Mouse (Mus musculus): Measurements from ENCODE around the gene 9530068E07Rik. TPM values are rescaled to one million over a fixed set of nuclear protein-coding genes. Genes with fewer than 3 reads are reported as not detected.
A peak's percentile ranks its signal among the peaks of the same experiment; 100 is the strongest.

9530068E07Rik gene
- polyA plus RNA-seq, 1 experiment from 2014 or later: 187 TPM

DNA sequence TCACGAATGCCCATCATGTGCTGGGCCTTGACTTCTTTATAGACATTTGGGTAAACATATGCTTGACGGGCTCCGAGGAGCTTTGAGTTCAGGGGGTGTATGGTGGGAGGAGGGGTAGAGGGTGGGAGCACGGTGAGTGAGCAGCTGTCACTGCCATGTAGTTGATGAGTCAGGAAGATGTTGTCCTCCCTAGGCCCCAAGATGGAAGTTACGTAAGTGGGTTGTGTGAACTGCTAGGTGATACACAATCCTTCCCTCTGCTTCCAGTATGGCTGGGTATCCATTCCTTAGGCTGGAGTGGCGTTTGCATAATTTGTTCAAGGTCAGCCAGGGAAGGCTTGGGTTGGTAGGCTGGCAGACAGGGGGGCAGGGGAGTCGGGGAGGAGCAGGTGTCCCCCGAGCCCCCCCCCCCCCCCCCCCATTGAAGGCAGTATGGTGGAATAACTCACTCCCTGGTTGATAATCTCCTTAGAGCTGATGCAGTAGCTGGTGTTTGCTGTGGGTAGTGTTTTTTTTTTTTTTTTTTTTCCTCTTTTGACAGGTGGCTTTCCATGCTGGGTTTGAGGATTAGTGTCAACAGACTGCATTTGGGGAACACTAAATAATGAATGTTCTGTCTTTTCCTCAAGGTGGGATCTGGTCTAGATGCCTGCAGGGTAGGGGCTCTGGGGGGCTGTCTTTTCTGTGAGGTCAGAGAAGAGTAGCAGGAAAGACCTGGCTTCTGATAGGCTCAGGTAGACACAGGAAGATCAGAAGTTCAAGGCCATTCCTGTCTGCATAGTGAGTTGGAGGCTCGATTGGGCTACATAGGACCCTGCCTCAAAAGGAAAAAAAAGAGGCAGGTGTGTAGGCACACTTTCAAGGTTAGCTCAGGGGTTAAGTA, 26.7 kb upstream of the 9530068E07Rik start:
- Histone ChIP-seq H3K4me3 (replicated peaks; ENCODE audit: low read length) (no peak overlapping the region), H3K4me1 (ENCODE audit: control insufficient read depth, insufficient read depth, low read length) (peaks cover 38% of the 10 kb centered on the region), H3K9ac (ENCODE audit: low read length) (no peak overlapping the region), H3K27me3 (ENCODE audit: control insufficient read depth, insufficient read depth, low read length) (no peaks in the 10 kb centered on the region), H3K36me3 (ENCODE audit: control insufficient read depth, insufficient read depth, low read length) (no peaks in the 10 kb centered on the region; the same call in 1 of the 2 replicates), H3K9me3 (replicated peaks; ENCODE audit: control insufficient read depth, low read length) (no peaks in the 10 kb centered on the region), H3K27ac (ENCODE audit: low read length) (peak overlapping the region; percentile 62; the same call in 1 of the 2 replicates), H3K4me2 (ENCODE audit: low read depth, low read length) (no peak overlapping the region)
- 77% methylated on average over 9 of the region's 9 CpGs for WGBS
- ATAC-seq (ENCODE audit: insufficient read depth, low FRiP score): no peak

DNA sequence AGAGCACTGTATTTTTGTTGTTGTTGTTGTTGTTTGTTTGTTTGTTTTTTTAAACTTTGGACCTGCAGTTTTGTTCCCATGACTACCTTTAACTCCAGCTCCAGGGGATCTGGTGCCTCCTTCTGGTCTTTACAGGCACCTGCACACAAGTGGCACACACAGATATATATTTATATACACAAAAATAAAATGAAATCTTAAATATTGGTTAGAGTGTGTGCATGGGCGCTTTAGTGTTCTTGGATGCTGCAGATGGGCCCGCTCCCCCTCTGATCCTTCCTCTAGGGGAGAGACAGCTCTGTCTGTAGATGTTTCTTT, 26.1 kb upstream of the 9530068E07Rik start:
- Histone ChIP-seq H3K9ac (ENCODE audit: low read length) (no peak overlapping the region), H3K4me3 (replicated peaks; ENCODE audit: low read length) (no peak overlapping the region), H3K4me2 (ENCODE audit: low read depth, low read length) (no peak overlapping the region), H3K27me3 (ENCODE audit: control insufficient read depth, insufficient read depth, low read length) (no peaks in the 10 kb centered on the region), H3K9me3 (replicated peaks; ENCODE audit: control insufficient read depth, low read length) (no peaks in the 10 kb centered on the region), H3K36me3 (ENCODE audit: control insufficient read depth, insufficient read depth, low read length) (peaks cover 3% of the 10 kb centered on the region; the same call in 1 of the 2 replicates), H3K4me1 (ENCODE audit: control insufficient read depth, insufficient read depth, low read length) (peaks cover 32% of the 10 kb centered on the region), H3K27ac (ENCODE audit: low read length) (peak overlapping the region; percentile 62; the same call in 1 of the 2 replicates)
- 92% methylated on average over 2 of the region's 2 CpGs for WGBS
- no peak for ATAC-seq (ENCODE audit: insufficient read depth, low FRiP score)

DNA sequence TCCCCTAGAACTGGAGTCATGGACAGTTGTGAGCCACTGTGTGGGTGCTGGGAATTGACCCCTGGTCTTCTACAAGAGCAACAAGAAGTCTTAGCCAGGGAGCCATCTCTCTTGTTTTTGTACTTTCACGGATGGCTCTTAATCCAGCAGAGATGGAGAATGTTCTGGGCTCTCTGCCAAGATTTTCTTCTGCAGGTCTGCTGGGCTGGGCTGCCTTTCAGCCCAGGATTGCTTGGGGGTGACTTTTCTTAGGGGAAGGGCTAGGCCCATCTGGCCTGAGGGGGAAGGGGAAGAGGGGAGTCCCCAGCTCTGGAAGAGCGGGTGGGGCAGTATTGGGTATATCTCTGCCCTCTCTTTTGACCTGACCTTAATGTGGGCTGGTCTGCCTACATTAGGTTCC, 25.7 kb upstream of the 9530068E07Rik start:
- ATAC-seq (ENCODE audit: insufficient read depth, low FRiP score): peak; percentile 75; the same call in 1 of the 2 replicates
- WGBS: 18% methylated on average over 2 of the region's 2 CpGs
- H3K27ac ChIP-seq (ENCODE audit: low read length): peak overlapping the region; percentile 62

DNA sequence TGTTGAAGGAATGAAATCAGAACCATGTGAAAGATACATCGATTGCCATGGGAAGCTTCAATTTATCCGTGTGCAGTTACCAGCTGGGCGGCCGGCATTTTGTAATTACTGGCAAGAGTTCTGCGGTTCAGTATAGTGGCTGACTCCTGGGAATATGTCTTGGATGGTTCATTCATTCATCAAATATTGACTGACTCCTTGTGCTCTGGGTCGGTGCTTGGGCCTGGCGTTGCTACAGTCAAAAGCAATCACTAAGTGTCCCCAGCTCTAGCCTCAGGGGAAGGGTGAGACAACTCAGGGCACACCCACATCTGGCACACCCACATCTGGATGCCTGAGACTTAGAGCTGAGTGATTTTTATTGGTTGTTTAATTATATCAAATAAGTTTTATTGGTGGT, 22.4 kb upstream of the 9530068E07Rik start:
- Histone ChIP-seq H3K27me3 (ENCODE audit: control insufficient read depth, insufficient read depth, low read length) (no peaks in the 10 kb centered on the region), H3K36me3 (ENCODE audit: control insufficient read depth, insufficient read depth, low read length) (peaks cover 26% of the 10 kb centered on the region), H3K27ac (ENCODE audit: low read length) (no peak overlapping the region), H3K4me3 (replicated peaks; ENCODE audit: low read length) (no peak overlapping the region), H3K9me3 (replicated peaks; ENCODE audit: control insufficient read depth, low read length) (no peaks in the 10 kb centered on the region), H3K4me1 (ENCODE audit: control insufficient read depth, insufficient read depth, low read length) (peaks cover 11% of the 10 kb centered on the region), H3K9ac (ENCODE audit: low read length) (no peak overlapping the region), H3K4me2 (ENCODE audit: low read depth, low read length) (no peak overlapping the region)
- WGBS: 78% methylated on average over 7 of the region's 7 CpGs
- no peak for ATAC-seq (ENCODE audit: insufficient read depth, low FRiP score)

More for the DNA sequence above, 25.7 kb upstream of the 9530068E07Rik start:
- peaks cover 28% of the 10 kb centered on the region for H3K4me1 ChIP-seq (ENCODE audit: control insufficient read depth, insufficient read depth, low read length)
- no peak overlapping the region for H3K4me2 ChIP-seq (ENCODE audit: low read depth, low read length)
- H3K36me3 ChIP-seq (ENCODE audit: control insufficient read depth, insufficient read depth, low read length): peaks cover 6% of the 10 kb centered on the region; the same call in 1 of the 2 replicates
- no peak overlapping the region; the same call in 1 of the 2 replicates for H3K9ac ChIP-seq (ENCODE audit: low read length)
- no peaks in the 10 kb centered on the region for H3K27me3 ChIP-seq (ENCODE audit: control insufficient read depth, insufficient read depth, low read length)
- H3K4me3 ChIP-seq (replicated peaks; ENCODE audit: low read length): no peak overlapping the region
- H3K9me3 ChIP-seq (replicated peaks; ENCODE audit: control insufficient read depth, low read length): no peaks in the 10 kb centered on the region

DNA sequence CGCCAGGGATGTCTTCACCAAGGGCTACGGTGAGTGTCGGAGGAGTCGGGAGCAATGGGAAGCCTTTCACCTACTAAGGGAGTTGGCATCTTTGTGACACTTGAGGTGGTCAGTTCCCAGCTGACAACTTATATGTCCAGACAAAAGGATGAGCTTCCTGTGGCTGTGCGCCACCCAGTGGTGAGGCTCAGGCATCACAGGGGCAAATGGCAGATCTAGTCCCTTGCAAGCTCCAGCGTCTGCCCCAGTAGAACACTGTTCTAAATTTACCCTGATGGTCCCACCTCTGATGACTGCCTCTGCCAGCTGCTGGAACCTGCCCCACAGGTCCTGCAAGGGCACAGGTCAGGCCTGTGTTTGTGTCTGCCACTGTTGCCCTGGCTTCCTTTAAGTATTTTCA, 21.9 kb upstream of the 9530068E07Rik start:
- no peak overlapping the region for H3K9ac ChIP-seq (ENCODE audit: low read length)
- H3K27ac ChIP-seq (ENCODE audit: low read length): no peak overlapping the region
- no peaks in the 10 kb centered on the region for H3K27me3 ChIP-seq (ENCODE audit: control insufficient read depth, insufficient read depth, low read length)
- peaks cover 27% of the 10 kb centered on the region for H3K36me3 ChIP-seq (ENCODE audit: control insufficient read depth, insufficient read depth, low read length)
- no peak overlapping the region for H3K4me2 ChIP-seq (ENCODE audit: low read depth, low read length)
- H3K4me3 ChIP-seq (replicated peaks; ENCODE audit: low read length): no peak overlapping the region
- no peaks in the 10 kb centered on the region for H3K9me3 ChIP-seq (replicated peaks; ENCODE audit: control insufficient read depth, low read length)
- 62% methylated on average over 6 of the region's 6 CpGs for WGBS
- peak; percentile 5; the same call in 1 of the 2 replicates for ATAC-seq (ENCODE audit: insufficient read depth, low FRiP score)
- peaks cover 11% of the 10 kb centered on the region for H3K4me1 ChIP-seq (ENCODE audit: control insufficient read depth, insufficient read depth, low read length)

DNA sequence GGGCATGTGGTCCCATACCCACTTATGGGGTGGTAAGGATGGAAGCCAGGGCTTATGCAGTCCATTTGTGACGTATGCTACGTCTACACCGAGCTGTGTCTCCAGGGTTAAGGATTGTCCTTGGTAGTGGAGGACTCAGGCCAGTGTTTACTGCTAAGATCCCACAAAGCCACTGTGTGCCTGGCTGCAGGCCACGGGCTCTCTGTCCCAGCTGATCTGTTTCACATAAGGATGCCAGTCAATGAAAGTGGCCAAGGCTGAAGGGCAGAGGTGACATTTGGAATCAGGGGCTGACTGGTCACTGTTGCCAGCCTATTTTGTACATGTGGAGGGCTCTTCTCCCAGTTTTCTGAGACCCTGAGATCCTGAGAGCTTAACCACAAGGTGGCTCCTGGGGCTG, 18.6 kb upstream of the 9530068E07Rik start:
- H3K9ac ChIP-seq (ENCODE audit: low read length): no peak overlapping the region
- no peaks in the 10 kb centered on the region for H3K27me3 ChIP-seq (ENCODE audit: control insufficient read depth, insufficient read depth, low read length)
- no peak overlapping the region for H3K4me3 ChIP-seq (replicated peaks; ENCODE audit: low read length)
- 85% methylated on average over 4 of the region's 4 CpGs for WGBS
- no peaks in the 10 kb centered on the region for H3K4me1 ChIP-seq (ENCODE audit: control insufficient read depth, insufficient read depth, low read length)
- no peak for ATAC-seq (ENCODE audit: insufficient read depth, low FRiP score)
- H3K9me3 ChIP-seq (replicated peaks; ENCODE audit: control insufficient read depth, low read length): no peaks in the 10 kb centered on the region
- no peak overlapping the region for H3K4me2 ChIP-seq (ENCODE audit: low read depth, low read length)
- H3K36me3 ChIP-seq (ENCODE audit: control insufficient read depth, insufficient read depth, low read length): peaks cover 27% of the 10 kb centered on the region
- H3K27ac ChIP-seq (ENCODE audit: low read length): no peak overlapping the region

DNA sequence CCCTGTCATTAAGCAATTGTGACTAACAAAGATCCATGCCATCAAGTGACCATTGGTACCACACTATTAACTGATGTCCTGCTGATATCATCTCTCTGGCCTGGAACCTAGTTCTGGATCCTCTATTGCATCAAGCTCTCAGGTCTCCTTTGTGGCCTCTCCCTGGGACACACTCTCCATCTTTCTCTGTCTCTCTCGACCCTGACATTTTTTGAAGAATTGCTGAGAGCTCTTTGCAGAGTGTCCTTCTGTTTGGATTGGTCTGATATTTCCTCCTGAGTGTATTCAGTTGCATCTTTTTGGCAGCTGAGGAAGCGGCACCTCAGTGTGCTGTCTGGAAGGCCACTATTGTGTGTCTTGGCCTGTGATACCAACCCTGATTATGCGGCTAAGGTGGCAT, 17.0 kb upstream of the 9530068E07Rik start:
- 90% methylated on average over 3 of the region's 3 CpGs for WGBS
- H3K9me3 ChIP-seq (replicated peaks; ENCODE audit: control insufficient read depth, low read length): no peaks in the 10 kb centered on the region
- no peaks in the 10 kb centered on the region for H3K4me1 ChIP-seq (ENCODE audit: control insufficient read depth, insufficient read depth, low read length)
- H3K27me3 ChIP-seq (ENCODE audit: control insufficient read depth, insufficient read depth, low read length): no peaks in the 10 kb centered on the region
- no peak overlapping the region for H3K4me3 ChIP-seq (replicated peaks; ENCODE audit: low read length)
- H3K9ac ChIP-seq (ENCODE audit: low read length): no peak overlapping the region
- no peak for ATAC-seq (ENCODE audit: insufficient read depth, low FRiP score)
- no peak overlapping the region for H3K27ac ChIP-seq (ENCODE audit: low read length)
- peaks cover 33% of the 10 kb centered on the region for H3K36me3 ChIP-seq (ENCODE audit: control insufficient read depth, insufficient read depth, low read length)
- no peak overlapping the region for H3K4me2 ChIP-seq (ENCODE audit: low read depth, low read length)

DNA sequence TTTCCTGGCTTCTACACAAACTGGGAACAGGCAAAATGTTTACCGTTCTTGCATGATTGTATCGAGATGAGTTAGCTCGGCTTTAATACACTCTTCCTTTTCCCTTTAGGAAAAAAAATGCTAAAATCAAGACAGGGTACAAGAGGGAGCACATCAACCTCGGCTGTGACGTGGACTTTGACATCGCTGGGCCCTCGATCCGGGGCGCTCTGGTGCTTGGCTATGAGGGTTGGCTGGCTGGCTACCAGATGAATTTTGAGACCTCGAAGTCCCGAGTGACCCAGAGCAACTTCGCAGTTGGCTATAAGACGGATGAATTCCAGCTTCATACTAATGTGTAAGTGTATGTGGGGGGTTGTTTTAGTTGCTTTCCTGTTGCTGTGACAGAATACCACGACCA, 12.5 kb upstream of the 9530068E07Rik start:
- no peak for ATAC-seq (ENCODE audit: insufficient read depth, low FRiP score)
- H3K27ac ChIP-seq (ENCODE audit: low read length): no peak overlapping the region
- no peaks in the 10 kb centered on the region for H3K9me3 ChIP-seq (replicated peaks; ENCODE audit: control insufficient read depth, low read length)
- no peak overlapping the region for H3K9ac ChIP-seq (ENCODE audit: low read length)
- H3K4me1 ChIP-seq (ENCODE audit: control insufficient read depth, insufficient read depth, low read length): no peaks in the 10 kb centered on the region
- no peak overlapping the region for H3K4me2 ChIP-seq (ENCODE audit: low read depth, low read length)
- no peaks in the 10 kb centered on the region for H3K27me3 ChIP-seq (ENCODE audit: control insufficient read depth, insufficient read depth, low read length)
- peaks cover 35% of the 10 kb centered on the region for H3K36me3 ChIP-seq (ENCODE audit: control insufficient read depth, insufficient read depth, low read length)
- no peak overlapping the region for H3K4me3 ChIP-seq (replicated peaks; ENCODE audit: low read length)
- WGBS: 92% methylated on average over 14 of the region's 14 CpGs

DNA sequence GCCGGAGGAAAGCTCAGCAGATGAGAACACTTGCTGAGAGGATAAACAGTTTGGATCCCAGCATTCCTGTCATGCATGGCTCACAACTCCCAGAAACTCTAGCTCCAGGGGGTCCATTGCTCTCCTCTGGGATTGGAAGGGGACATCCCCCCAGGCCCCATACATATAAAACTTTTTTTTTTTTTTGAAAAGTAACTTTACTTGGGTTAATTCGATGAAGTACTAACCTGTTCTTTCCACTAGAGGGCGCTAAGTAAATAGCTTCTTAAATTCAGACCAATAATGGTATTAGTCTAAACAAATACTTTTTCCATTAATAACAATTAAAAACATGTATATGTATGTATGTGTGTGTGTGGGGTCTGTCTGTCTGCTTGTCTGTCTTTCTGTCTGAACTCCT, 11.6 kb upstream of the 9530068E07Rik start:
- 47% methylated on average over 3 of the region's 3 CpGs for WGBS
- Histone ChIP-seq H3K27ac (ENCODE audit: low read length) (no peak overlapping the region), H3K36me3 (ENCODE audit: control insufficient read depth, insufficient read depth, low read length) (peaks cover 34% of the 10 kb centered on the region), H3K4me1 (ENCODE audit: control insufficient read depth, insufficient read depth, low read length) (no peaks in the 10 kb centered on the region), H3K9ac (ENCODE audit: low read length) (no peak overlapping the region), H3K4me2 (ENCODE audit: low read depth, low read length) (no peak overlapping the region), H3K9me3 (replicated peaks; ENCODE audit: control insufficient read depth, low read length) (no peaks in the 10 kb centered on the region), H3K4me3 (replicated peaks; ENCODE audit: low read length) (no peak overlapping the region), H3K27me3 (ENCODE audit: control insufficient read depth, insufficient read depth, low read length) (no peaks in the 10 kb centered on the region)
- no peak for ATAC-seq (ENCODE audit: insufficient read depth, low FRiP score)
